Mouse (Mus musculus) intestine, embryonic 16.5 days (tissue): ENCODE data around the gene Ttll3. TPM values are rescaled to one million over a fixed set of nuclear protein-coding genes. Genes with fewer than 3 reads are reported as not detected.
A peak's percentile ranks its signal among the peaks of the same experiment; 100 is the strongest.

Experiments used
- ATAC-seq: fragments of 200-750 bp; cut with Nextera tagmentation; 2 replicates; pipeline ENCODE4 v1.8.0; 2017; ENCODE audit warnings: moderate TSS enrichment, moderate library complexity
- H3K27ac ChIP-seq: fragments of 300-500 bp; sonication (generic); 2 replicates; pipeline ENCODE4 v1.5.1; 2014; ENCODE audit warnings: mild to moderate bottlenecking, low read length
- H3K27me3 ChIP-seq: fragments of 300-500 bp; sonication (generic); replicated peaks from 2 replicates; pipeline ENCODE4 v1.6.1; 2014; ENCODE audit warnings: low read length, control low read depth, mixed read lengths; ENCODE audit not compliant: control insufficient read depth, insufficient read depth
- H3K36me3 ChIP-seq: fragments of 300-500 bp; sonication (generic); 2 replicates; pipeline ENCODE4 v1.6.1; 2014; ENCODE audit warnings: low read length, control low read depth; ENCODE audit not compliant: control insufficient read depth, insufficient read depth
- H3K4me1 ChIP-seq: fragments of 300-500 bp; sonication (generic); 2 replicates; pipeline ENCODE4 v1.6.1; 2014; ENCODE audit warnings: low read length, control low read depth, mixed read lengths; ENCODE audit not compliant: control insufficient read depth, insufficient read depth
- H3K4me2 ChIP-seq: fragments of 300-500 bp; sonication (generic); 2 replicates; pipeline ENCODE4 v1.6.1; 2014; ENCODE audit warnings: low read depth, low read length, control low read depth
- H3K4me3 ChIP-seq: fragments of 300-500 bp; sonication (generic); 2 replicates; pipeline ENCODE4 v1.5.1; 2014; ENCODE audit warnings: mild to moderate bottlenecking, low read length
- H3K9ac ChIP-seq: fragments of 300-500 bp; sonication (generic); 2 replicates; pipeline ENCODE4 v1.6.1; 2014; ENCODE audit warnings: low read depth, low read length
- H3K9me3 ChIP-seq: fragments of 300-500 bp; sonication (generic); 2 replicates; pipeline ENCODE4 v1.6.1; 2016; ENCODE audit warnings: low read length, control low read depth; ENCODE audit not compliant: control insufficient read depth
- WGBS: fragments of 180-500 bp; shearing (Covaris S2); extraction: QIAGEN DNeasy Blood & Tissue Kit; methylation state at CpG from one replicate; pipeline ENCODE4 v1.1.7; 2014; 5-methylcytosine and 5-hydroxymethylcytosine counted together
- polyA plus RNA-seq: library from polyadenylated mRNA; unstranded; fragments of >200 nt; fragmentation: Nextera tagmentation; extraction: Ambion mirVana; gene quantifications from 2 replicates; pipeline ENCODE4 v1.2.1, GENCODE M21; 2015

Gene Ttll3
- polyA plus RNA-seq, 1 experiment from 2014 or later = 3.0 TPM

- ATAC-seq = no peak
- H3K36me3 ChIP-seq = peaks cover 18% of the 10 kb centered on the region; the same call in 1 of the 2 replicates
- no peaks in the 10 kb centered on the region for H3K9me3 ChIP-seq
- H3K27ac ChIP-seq = no peak overlapping the region
- H3K4me1 ChIP-seq = peaks cover 26% of the 10 kb centered on the region
- H3K4me2 ChIP-seq = no peak overlapping the region
- no peak overlapping the region for H3K9ac ChIP-seq
- H3K4me3 ChIP-seq = no peak overlapping the region
- H3K27me3 ChIP-seq = no peaks in the 10 kb centered on the region
- WGBS = 77% methylated on average over 3 of the region's 3 CpGs
These were observed 1.7 kb downstream of the Ttll3 start for GRCm38 (mm10) chr6:113390715-113391114.

GRCm38 (mm10) chr6:113392015-113392386 lies 2.9 kb downstream of the Ttll3 start:
- peak overlapping the region; percentile 62 for H3K9ac ChIP-seq
- H3K9me3 ChIP-seq = no peaks in the 10 kb centered on the region
- H3K4me2 ChIP-seq = peak overlapping the region; percentile 84
- 30% methylated on average over 10 of the region's 10 CpGs for WGBS
- peaks cover 16% of the 10 kb centered on the region; the same call in 1 of the 2 replicates for H3K36me3 ChIP-seq
- H3K4me1 ChIP-seq = peaks cover 26% of the 10 kb centered on the region
- H3K27ac ChIP-seq = no peak overlapping the region
- H3K27me3 ChIP-seq = no peaks in the 10 kb centered on the region
- no peak for ATAC-seq
- peak overlapping the region; percentile 46 for H3K4me3 ChIP-seq

GRCm38 (mm10) chr6:113392387-113393071 lies 3.5 kb downstream of the Ttll3 start:
- H3K9ac ChIP-seq = peak overlapping the region; percentile 62
- no peak overlapping the region for H3K27ac ChIP-seq
- H3K27me3 ChIP-seq = no peaks in the 10 kb centered on the region
- peak overlapping the region; percentile 46 for H3K4me3 ChIP-seq
- H3K9me3 ChIP-seq = no peaks in the 10 kb centered on the region
- H3K36me3 ChIP-seq = peaks cover 12% of the 10 kb centered on the region; the same call in 1 of the 2 replicates
- peak; percentile 79 for ATAC-seq
- H3K4me1 ChIP-seq = peaks cover 26% of the 10 kb centered on the region
- H3K4me2 ChIP-seq = peak overlapping the region; percentile 84
- WGBS = 2% methylated on average over 51 of the region's 51 CpGs

- H3K9me3 ChIP-seq = no peaks in the 10 kb centered on the region
These were observed 4.9 kb downstream of the Ttll3 start for GRCm38 (mm10) chr6:113393951-113394350.

GRCm38 (mm10) chr6:113394811-113395210 lies 5.8 kb downstream of the Ttll3 start:
- WGBS = 92% methylated on average over 11 of the region's 11 CpGs
- H3K4me2 ChIP-seq = no peak overlapping the region
- H3K27me3 ChIP-seq = no peaks in the 10 kb centered on the region
- no peak for ATAC-seq
- H3K36me3 ChIP-seq = 0 out of 2 replicates have a peak, but pooled peaks cover 4% of the 10 kb centered on the region
- no peak overlapping the region for H3K27ac ChIP-seq
- peaks cover 25% of the 10 kb centered on the region for H3K4me1 ChIP-seq
- no peaks in the 10 kb centered on the region for H3K9me3 ChIP-seq
- no peak overlapping the region for H3K4me3 ChIP-seq
- H3K9ac ChIP-seq = no peak overlapping the region

More at GRCm38 (mm10) chr6:113393951-113394350, 4.9 kb downstream of the Ttll3 start:
- no peak overlapping the region for H3K4me3 ChIP-seq
- H3K4me1 ChIP-seq = peaks cover 26% of the 10 kb centered on the region
- 0 out of 2 replicates have a peak, but pooled peaks cover 4% of the 10 kb centered on the region for H3K36me3 ChIP-seq
- no peak overlapping the region for H3K27ac ChIP-seq
- WGBS = 86% methylated on average over 6 of the region's 6 CpGs
- no peaks in the 10 kb centered on the region for H3K27me3 ChIP-seq
- H3K4me2 ChIP-seq = no peak overlapping the region
- ATAC-seq = no peak
- no peak overlapping the region for H3K9ac ChIP-seq

GRCm38 (mm10) chr6:113395501-113395900 lies 6.4 kb downstream of the Ttll3 start:
- Histone ChIP-seq H3K4me2 (no peak overlapping the region), H3K36me3 (0 out of 2 replicates have a peak, but pooled peaks cover 4% of the 10 kb centered on the region), H3K27me3 (no peaks in the 10 kb centered on the region), H3K4me3 (no peak overlapping the region), H3K27ac (no peak overlapping the region), H3K4me1 (peaks cover 21% of the 10 kb centered on the region; the same call in 1 of the 2 replicates), H3K9ac (no peak overlapping the region), H3K9me3 (no peaks in the 10 kb centered on the region)
- WGBS = 92% methylated on average over 6 of the region's 6 CpGs
- no peak for ATAC-seq

GRCm38 (mm10) chr6:113396270-113397030 lies 7.4 kb downstream of the Ttll3 start:
- Histone ChIP-seq H3K27me3 (no peaks in the 10 kb centered on the region), H3K27ac (0 out of 2 replicates have a peak overlapping the region, but pooled peaks have one; percentile 7), H3K36me3 (0 out of 2 replicates have a peak, but pooled peaks cover 4% of the 10 kb centered on the region), H3K4me3 (no peak overlapping the region), H3K4me2 (no peak overlapping the region), H3K4me1 (peaks cover 16% of the 10 kb centered on the region; the same call in 1 of the 2 replicates), H3K9me3 (no peaks in the 10 kb centered on the region), H3K9ac (no peak overlapping the region)
- ATAC-seq = peak; percentile 52
- 79% methylated on average over 10 of the region's 10 CpGs for WGBS

GRCm38 (mm10) chr6:113402094-113402493 lies 13.0 kb downstream of the Ttll3 start:
- Histone ChIP-seq H3K27me3 (no peaks in the 10 kb centered on the region), H3K4me2 (no peak overlapping the region), H3K9ac (no peak overlapping the region), H3K36me3 (no peaks in the 10 kb centered on the region), H3K4me1 (0 out of 2 replicates have a peak, but pooled peaks cover 9% of the 10 kb centered on the region), H3K4me3 (no peak overlapping the region), H3K9me3 (no peaks in the 10 kb centered on the region), H3K27ac (no peak overlapping the region)
- no peak for ATAC-seq
- 90% methylated on average over 13 of the region's 13 CpGs for WGBS
